Mouse (Mus musculus) natural killer cell, adult 2 months (primary cell): ENCODE data around the gene Crabp2.

ENCODE experiments used
- DNase-seq, 2 experiments: peaks; one replicate each; pipeline ENCODE4 v3.0.0; 2022; ENCODE audit warnings: low spot score in 2 of 2

Gene Crabp2

DNA sequence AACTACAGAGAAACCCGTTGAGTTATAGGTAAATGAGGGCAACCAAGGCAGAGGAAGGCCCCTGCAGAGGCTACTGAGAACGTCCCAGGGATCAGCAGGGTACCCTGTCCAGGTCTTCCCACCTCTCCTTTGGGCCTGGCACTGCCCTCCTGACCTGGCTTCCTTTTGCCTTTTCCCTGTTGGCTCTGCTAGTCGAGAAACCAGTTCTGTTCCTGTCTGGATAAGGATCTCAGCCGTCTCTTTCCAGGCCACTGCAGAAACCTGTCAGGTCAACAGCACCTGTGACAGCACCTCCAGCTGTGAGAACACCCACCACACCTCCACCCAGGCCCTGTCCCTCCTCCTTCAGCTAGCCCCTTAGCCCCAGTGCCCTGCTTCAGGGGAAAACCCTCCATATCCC, 10.0 kb downstream of the Crabp2 start:
- no peak for DNase-seq

DNA sequence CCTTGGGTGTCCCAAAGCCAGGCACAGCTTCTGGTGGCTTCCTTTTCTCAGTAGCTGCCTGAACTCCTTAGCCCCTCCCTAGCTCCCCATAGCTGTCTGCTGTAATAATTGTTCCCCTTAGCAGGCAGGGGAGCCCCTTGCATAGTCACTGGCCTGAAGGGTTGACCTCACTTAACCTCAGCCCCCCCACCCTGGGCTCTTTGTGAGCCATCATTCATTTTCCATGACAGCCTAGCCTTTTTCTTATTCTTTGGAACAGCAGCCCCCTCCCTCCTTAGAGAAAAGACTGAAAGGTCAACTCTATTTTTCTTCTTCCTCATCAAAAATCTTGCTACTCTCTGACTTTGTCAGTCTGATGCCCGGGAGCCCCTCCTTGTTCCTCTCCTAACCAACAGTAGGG, 10.5 kb downstream of the Crabp2 start:
- no peak for DNase-seq

DNA sequence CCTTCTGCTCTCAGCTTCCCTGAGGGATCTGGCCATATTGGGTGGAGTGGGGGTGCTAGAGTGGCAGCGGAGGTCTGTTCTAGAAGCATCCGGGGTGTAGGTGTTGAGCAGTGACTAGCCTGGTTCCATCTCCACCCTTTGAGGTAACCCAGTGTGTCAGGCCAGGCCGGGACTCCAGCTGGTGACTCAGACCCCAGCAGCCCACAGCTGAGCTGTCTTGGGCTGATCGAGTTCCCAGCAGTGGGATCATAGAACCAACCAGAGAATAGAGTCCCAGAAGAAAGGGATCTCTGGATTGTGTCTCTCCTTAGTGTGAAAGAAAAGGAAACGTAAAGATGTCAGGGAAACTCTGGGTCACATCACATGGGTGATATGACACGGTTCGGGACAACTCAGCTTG, 10.9 kb downstream of the Crabp2 start:
- no peak for DNase-seq

DNA sequence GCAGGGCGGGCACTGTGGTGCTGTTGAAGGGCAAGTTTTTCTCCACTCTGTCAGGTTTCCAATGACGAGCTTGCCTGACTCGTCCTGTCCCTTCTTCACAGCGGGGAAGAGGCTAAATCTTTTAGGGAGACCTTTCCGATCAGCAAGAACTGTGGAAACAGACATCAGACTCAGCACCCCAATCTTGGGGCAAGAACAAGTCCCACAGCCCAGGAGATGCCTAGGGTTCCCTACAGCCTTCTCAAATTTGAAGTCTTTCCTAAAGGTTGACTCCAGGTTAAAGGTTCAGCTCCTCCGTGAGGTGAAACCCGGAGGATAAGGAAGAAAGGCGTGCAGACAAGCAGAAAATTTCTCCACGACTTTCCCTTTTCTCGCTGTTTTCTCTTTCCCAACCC, 11.7 kb downstream of the Crabp2 start:
- no peak for DNase-seq

DNA sequence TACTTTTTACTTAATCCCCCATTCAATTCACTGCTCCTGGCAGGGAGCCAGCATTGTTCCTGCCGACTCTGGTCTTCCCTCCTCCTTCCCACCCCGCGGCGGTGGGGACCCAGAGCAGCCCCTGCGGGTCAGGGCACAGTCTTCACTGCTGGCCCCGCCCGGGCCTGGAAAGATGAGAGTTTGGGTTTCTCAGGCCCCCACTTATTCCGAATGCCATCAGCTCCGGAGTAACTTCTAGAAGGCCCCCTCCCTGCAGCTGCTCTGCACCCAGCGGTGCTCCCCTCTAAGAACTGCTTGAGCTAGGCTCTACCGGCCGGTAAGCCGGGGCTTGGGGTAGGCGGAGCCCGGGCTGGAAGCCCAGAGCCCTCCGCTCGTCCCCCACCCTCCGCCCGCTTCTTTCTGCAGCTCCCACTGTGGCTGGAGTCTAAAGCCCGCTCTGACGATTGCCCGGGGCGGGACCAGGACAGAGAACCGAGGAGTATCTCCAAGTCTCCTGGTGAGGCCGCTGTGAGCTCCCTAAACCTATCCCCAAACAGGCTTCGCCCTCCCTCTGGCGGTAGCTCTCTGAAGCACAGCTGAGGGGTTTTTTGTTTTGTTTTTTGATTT, 12.2 kb downstream of the Crabp2 start:
- DNase-seq, result peak; percentile 40 to 55

DNA sequence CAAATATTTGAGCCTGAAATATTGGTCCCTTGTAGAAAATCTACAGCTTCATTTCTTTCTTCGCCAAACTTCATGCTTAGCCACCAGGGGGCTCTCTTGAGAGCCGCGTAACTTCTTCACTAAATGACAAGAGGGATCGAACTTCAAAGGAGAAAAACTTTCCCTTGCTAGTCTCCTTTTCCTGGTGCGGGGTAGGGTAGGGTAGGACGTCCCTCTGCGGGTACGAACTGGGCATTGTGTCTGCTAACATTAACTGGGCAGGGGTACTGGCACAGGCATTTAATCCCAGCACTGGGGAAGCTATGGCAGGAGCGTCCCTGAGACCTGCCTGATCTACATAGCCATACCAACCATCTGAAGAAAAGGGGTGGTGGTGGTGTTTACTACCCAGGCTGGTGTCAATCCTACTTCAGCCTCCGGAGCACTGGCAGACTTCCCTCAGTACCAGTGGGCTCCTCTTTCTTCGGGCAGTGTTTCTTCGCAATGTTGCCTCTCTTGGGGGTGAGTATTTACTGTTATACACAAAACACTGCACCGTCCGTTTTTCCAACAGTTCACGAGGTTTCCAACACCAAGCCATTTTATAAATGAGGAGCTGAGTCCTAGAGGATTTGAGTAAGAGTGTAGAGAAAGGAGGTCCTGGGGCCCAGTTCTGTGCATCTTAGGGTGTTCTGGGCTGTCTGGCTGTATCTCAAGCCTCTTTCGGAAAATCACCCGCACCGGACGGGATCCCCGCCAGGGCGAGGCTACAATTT, 21.9 kb downstream of the Crabp2 start:
- DNase-seq, result peak; percentile 37 to 57

DNA sequence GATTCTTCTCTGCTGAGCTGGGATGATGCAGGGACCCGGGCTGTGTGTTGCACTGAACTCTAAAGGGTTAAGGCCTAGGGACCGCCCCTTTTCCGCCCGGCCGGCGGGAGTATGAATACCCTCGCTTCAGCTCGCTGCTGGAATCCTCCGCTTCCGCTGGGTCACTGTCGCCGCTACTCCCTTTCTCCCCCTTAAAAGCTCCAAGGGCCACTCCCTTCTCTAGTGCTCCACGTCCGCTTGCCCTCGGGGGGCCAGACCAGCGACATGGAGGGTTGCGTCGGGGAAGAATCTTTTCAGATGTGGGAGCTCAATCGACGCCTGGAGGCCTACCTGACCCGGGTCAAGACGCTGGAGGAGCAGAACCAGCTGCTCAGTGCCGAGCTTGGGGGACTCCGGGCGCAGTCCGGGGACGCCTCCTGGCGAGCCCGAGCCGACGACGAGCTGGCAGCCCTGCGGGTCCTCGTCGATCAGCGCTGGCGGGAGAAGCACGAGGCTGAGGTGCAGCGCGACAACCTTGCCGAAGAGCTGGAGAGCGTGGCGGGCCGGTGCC, 22.5 kb downstream of the Crabp2 start, which contains the start of gene Nes:
Gene Nes (plus strand): TSS at position 140 of the 550 bp plus-strand sequence.
- DNase-seq, result no peak

DNA sequence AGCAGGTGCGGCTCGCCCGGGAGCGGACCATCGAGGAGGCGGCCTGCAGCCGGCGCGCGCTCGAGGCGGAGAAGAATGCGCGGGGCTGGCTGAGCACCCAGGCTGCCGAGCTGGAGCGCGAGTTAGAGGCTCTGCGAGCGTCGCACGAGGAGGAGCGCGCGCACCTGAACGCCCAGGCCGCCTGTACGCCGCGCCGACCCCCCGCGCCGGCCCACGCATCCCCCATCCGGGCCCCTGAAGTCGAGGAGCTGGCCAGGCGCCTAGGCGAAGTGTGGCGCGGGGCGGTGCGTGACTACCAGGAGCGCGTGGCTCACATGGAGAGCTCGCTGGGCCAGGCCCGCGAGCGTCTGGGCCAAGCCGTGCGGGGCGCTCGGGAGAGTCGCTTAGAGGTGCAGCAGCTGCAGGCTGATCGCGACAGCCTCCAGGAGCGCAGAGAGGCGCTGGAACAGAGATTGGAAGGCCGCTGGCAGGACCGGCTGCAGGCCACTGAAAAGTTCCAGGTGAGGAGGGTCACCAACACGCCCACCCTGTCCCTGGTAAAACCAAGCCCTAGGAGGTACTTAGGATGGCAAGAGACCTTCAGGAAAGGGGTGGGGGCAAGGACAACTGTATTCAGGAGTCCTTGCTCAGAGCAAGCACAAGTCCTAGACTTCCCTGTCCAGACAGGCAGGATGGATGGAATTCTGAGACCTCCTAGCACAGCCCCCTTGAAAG, 23.2 kb downstream of the Crabp2 start:
- no peak for DNase-seq

DNA sequence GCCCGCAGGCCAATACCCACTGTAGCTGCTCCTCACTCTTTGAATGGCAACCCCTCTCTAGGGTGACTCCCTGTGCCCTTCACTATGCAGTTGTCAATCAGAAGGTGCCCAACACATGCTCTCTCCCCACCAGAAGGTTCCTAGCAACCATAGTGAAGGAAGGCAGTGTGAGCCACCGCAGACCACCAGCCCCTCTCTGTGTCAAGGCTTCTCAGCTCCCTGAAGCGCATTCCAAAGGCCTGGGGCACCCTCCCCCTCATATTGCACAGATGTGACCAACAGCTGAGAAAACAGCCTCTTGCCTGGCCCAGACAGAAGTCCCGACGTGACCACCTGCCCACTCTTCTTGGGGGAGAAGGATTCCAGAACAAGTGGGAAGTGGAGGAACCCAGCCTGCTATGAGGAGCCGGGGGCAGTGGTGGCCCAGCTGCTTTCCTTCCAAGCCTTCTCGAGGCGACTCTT, 23.8 kb downstream of the Crabp2 start:
- no peak for DNase-seq

DNA sequence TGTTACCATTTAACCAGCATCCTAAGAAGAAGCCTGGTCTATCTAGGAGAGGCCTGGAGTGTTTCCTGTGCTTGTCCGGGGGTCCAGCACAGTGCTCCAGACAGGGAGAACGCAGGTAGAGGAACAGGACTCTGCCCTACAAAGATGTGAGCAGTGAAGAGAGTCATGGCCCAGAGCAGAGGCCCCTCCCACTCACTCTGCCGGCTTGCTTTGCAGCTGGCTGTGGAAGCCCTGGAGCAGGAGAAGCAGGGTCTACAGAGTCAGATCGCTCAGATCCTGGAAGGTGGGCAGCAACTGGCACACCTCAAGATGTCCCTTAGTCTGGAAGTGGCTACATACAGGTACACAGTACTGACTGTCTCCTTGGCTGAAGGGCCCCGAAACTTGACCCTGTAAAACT, 24.3 kb downstream of the Crabp2 start:
- no peak for DNase-seq

DNA sequence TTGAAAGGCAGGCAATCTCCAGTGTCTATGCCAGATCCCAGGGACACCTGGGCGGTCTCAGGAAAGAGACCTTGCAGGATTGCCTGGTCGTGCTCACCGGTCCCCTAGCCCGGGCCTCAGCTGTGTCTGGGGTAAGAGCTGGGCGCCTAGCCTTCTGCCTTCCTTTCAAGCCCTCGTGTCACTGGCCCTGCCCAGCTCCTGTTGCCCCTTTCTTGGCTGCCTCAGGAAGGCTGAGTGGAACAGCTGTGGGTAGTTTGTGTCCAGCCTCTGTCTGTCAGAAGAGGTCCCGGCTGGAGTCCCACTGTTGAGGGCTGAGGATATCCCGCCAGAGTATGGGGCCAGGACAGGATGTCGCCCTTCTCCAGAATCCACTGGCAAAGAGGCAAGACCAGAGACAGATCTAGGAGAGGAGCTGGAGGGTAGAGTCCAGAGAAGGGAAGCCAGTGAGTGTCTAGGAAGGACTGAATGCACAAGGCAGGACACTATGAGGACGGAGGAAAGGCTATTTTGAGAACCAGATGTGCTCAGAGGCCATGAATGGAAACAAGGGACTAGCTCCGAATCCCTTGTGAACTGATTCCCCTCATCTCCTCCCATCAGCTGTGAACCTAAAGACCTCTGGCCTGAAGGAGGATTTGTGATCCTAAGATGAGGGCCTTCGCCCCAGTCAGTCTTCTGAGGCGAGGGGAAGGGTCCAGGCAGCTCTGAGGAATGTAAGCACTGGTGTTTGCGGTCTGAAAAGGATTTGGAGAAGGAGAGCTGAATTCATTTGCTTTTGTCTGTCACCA, 25.3 kb downstream of the Crabp2 start:
- DNase-seq, result no peak

DNA sequence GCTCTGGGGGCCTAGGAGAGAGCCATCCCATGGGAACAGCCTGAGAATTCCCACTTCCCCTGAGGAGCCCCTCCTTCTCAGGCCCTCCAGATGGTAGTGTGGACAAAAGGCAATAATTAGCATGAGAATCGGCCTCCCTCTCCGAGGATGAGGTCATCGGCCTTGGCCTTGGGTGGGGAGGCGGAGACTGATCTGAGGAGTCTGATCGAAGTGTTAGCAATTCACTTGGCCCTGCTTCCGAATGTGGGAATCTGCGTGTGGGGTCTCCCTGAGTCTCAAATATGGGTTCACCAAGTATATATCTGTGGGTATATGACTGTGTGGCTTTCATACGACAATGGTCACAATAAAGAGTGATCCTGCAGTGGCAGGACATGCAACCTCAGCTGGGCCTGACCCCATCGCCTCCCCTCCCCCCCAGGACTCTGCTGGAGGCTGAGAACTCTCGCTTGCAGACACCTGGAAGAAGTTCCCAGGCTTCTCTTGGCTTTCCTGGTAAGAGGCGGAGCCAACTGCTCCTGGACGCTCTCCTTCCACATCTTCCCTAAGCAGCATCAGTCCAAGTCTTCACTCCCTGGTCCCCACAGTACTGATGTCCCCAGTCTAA, 26.0 kb downstream of the Crabp2 start:
- no peak for DNase-seq

DNA sequence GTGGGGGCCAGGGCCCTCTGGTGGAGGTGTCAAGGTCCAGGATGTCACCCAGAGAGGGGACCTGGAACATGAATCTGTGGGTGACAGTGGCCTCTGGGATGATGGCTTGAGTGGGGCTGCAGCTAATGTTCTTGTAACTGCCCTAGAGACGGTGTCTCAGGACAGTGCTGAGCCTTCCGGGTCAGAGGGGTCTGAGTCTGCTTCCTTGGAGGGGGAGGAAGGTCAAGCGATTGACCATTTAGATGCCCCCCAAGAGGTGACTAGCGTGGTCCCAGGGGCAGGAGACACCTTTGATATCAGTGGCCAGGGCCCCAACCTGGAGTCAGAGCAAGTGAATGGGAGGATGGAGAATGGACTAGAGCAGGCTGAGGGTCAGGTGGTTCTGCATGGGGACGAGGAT, 31.0 kb downstream of the Crabp2 start:
- no peak for DNase-seq

DNA sequence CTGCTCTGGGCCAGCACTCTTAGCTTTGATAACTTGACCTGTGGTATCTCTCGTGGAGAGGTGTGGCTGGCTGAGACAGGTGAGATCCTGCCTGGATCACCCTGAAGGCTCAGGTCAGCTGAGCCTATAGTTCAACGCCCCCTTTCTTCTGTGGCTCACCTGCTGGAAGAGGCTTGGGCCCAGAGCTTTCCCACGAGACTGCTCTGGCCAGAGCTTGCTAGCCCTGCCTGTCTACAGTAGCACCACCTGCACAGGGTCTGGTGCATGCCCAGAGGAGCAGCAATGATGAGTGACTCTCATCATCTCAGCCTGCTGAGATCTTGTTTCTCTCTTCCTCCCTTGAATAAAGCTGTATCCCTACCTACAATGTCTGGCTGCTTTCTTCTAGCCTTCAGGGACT, 31.6 kb downstream of the Crabp2 start:
- DNase-seq, result no peak

DNA sequence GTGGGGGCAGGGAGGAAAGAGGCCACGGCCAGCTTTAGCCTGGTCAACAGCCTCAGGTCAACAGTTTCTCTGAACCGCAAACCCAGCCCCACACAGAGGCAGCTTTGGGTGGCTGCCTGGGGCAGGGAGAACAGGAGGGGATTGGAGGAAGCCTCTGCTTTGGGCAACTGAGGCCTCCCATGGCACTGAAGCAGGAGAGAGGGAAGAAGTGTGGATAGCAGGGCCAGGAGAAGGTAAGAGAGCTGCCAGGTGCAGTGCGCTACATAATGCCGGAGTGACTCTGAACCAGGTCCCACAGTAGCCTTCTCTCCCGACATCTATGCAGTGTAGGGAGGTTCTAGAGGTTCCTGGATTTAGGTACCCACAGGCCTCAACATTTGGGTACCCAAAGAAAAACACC, 32.3 kb downstream of the Crabp2 start:
- DNase-seq, result no peak

DNA sequence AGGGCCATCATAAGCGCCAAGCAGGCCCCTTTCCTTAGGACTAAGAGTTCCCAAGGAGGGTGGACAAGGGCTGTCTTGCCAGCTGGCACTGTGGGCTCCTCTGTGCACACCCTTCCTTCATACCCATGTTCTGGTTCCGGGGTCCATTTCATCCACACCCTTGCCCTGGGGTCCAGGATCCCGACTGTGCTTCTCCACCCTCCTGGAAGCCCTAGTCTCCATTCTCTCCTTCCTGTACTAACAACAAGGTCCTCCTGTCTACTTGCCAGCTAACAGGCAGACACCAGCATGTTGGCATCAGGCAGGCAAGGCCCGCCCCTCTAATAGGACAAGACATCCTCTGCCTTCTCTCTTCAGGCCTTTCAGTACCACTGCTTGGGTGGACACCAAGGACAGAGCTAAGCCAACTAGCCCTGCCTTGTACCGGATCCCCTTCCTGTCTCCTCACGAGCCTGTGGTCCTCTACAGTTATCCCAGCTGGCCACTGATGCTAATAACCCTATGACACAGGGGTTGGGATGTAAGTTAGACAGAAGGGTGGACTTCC, 32.8 kb downstream of the Crabp2 start:
- no peak for DNase-seq

DNA sequence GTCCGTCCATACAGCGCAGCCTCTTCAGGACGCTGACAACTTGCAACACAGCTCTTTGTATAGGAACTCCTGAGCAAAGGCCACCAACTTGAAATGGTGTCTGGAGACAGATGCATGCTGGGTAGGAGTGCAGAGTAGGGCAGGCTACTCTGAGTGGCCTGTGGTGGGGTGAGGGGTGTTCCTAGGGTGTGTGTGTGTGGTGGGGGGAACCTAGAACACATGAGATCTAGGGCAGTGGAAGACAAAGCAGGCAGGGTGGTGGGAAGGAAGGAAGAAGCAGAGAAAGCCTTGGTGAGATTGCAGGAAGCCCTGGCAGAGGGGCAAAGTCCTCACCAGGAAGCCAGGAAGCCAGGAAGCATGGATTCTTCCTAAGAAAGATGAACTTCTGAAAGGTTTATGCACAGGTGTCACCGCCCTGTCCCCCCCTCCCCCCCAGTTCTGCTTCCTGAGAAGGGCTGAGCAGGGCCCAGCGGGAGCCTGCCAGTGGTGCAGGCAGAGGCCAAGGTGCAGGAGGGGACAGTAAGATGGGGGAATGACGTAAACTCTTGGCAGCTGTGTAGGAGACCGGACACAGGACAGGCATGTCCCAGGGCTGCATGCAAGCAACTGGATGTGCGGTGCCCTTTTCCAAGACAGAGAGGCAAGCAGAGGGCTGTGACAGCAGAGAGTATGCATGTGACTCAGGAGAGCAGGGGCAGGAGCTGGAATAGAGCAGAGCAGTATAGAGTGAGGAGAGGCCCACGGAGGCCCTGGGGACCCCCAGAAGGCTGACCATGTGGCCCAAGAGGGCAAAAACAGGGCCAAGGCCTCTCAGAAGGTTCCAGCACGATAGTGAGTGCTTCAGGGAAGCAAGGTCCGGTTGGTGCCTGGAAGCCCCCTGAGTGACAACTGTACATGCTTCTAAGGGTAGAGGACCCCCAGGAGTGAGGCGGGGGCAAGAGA, 33.7 kb downstream of the Crabp2 start:
- no peak for DNase-seq

DNA sequence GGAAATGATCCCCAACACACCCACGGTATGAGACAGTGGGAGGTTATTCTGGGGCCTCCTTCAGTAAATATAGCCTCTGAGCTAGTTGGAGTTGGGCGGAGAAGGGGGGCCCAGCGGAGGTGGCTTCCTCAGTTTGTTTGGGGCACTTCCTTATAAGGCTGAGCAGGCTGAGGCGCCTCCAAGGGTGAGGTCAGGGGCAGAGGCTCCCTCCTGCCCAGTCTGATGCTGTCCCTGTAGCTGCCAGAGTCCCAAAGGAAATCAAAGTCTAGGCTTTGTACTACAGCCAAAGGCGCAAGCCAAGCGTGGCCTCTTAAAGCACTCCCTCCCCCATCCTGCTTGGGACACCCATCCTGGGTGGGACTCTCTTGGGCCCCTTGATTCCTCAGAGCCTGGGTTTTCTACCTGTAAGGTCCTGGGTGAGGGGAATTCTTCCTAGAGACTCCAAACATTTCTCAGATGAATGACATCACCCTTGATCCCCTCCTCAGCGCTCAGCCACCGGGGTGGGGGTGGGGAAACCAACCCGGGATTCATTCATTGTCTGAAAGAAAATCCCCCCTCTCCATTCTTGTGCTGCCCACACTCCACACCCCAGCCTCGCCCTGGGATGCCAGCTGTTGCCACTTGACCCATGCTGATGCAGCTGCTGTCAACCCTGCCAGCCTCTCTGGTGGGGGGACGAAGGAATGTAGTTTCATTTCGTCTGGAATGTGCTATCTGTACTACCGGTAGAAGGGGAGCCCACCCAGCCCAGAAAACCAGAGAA, 34.6 kb downstream of the Crabp2 start:
- DNase-seq, result no peak

DNA sequence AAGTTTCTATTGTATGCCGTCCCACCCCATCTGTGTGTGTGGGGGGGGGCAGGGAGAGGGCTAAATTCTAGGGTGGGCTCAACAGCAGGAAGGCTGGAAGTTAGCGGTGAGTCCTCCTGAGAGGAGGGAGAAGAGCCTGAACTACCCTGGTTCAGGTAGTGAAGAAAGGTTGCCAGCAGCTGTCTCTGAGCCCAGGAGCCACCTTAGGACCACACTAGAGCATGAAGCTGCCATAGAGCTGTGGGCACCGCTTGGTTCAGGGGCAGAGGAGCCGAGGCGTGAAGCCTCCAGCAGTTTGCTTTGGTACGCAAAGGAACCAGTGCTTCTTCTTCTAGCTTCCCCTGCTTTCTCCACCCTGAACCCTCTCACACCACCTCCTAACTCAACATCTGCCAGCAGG, 35.2 kb downstream of the Crabp2 start:
- no peak for DNase-seq
